Mouse (Mus musculus) brown adipose tissue, adult 24 weeks (tissue): Measurements from ENCODE around the gene Coro1b. TPM values are rescaled to one million over a fixed set of nuclear protein-coding genes. Genes with fewer than 3 reads are reported as not detected.

Source experiments
- H3K27ac ChIP-seq: fragments of 200-500 bp; replicated peaks from 2 replicates; pipeline ENCODE4 v1.5.1; 2012; ENCODE audit warnings: low read depth, mild to moderate bottlenecking, low read length
- H3K4me1 ChIP-seq: fragments of 200-500 bp; 2 replicates; pipeline ENCODE4 v1.6.1; 2012; ENCODE audit warnings: low read length, mixed read lengths; ENCODE audit not compliant: control insufficient read depth, insufficient read depth, insufficient read length
- H3K4me3 ChIP-seq: fragments of 200-500 bp; 2 replicates; pipeline ENCODE4 v1.5.1; 2012; ENCODE audit warnings: low read depth, mild to moderate bottlenecking, low read length, moderate library complexity; ENCODE audit not compliant: insufficient read depth
- polyA plus RNA-seq: library from polyadenylated mRNA; stranded (reverse); fragments of >200 nt; gene quantifications from 2 replicates; pipeline ENCODE4 v1.2.4, GENCODE M21; 2012; ENCODE audit not compliant: missing spikeins, insufficient read depth, insufficient read length

Gene Coro1b
- polyA plus RNA-seq, 1 experiment = 103 TPM

- Histone ChIP-seq H3K4me1 (peaks cover 17% of the 10 kb centered on the region), H3K27ac (no peak overlapping the region), H3K4me3 (no peak overlapping the region)
Measured at GRCm38 (mm10) chr19:4194021-4194724, 45.8 kb downstream of the Coro1b start.

- H3K4me3 ChIP-seq = no peak overlapping the region
- no peak overlapping the region for H3K27ac ChIP-seq
- peaks cover 17% of the 10 kb centered on the region for H3K4me1 ChIP-seq
Measured at GRCm38 (mm10) chr19:4194776-4195650, 46.6 kb downstream of the Coro1b start.

- no peak overlapping the region for H3K4me3 ChIP-seq
- no peak overlapping the region for H3K27ac ChIP-seq
- H3K4me1 ChIP-seq = peaks cover 24% of the 10 kb centered on the region
Measured at GRCm38 (mm10) chr19:4196048-4196447, 47.6 kb downstream of the Coro1b start.

- peaks cover 24% of the 10 kb centered on the region for H3K4me1 ChIP-seq
- no peak overlapping the region for H3K4me3 ChIP-seq
- no peak overlapping the region for H3K27ac ChIP-seq
Measured at GRCm38 (mm10) chr19:4196548-4196947, 48.1 kb downstream of the Coro1b start.

GRCm38 (mm10) chr19:4197180-4197579 is 48.8 kb downstream of the Coro1b start:
- Histone ChIP-seq H3K27ac (no peak overlapping the region), H3K4me1 (peaks cover 24% of the 10 kb centered on the region)

GRCm38 (mm10) chr19:4201291-4201909 is 53.0 kb downstream of the Coro1b start, which contains the start of gene Rad9a:
TSS of gene Rad9a (minus strand) at chr19:4201662.
- Histone ChIP-seq H3K4me3 (peak within 1 kb of the TSS; percentile 70), H3K27ac (peak within 1 kb of the TSS; percentile 58), H3K4me1 (peaks cover 10% of the 10 kb centered on the region)

More at GRCm38 (mm10) chr19:4197180-4197579, 48.8 kb downstream of the Coro1b start:
- no peak overlapping the region for H3K4me3 ChIP-seq

GRCm38 (mm10) chr19:4202149-4202548 is 53.7 kb downstream of the Coro1b start:
- Histone ChIP-seq H3K27ac (no peak overlapping the region), H3K4me3 (peak overlapping the region; percentile 70), H3K4me1 (peaks cover 7% of the 10 kb centered on the region; the same call in 1 of the 2 replicates)

GRCm38 (mm10) chr19:4203148-4203547 is 54.7 kb downstream of the Coro1b start:
- Histone ChIP-seq H3K4me1 (peaks cover 7% of the 10 kb centered on the region; the same call in 1 of the 2 replicates), H3K27ac (no peak overlapping the region), H3K4me3 (no peak overlapping the region)

Other genes with a start within 250 kb of the Coro1b start
- gene Tcirg1, start 241.5 kb upstream of the Coro1b start, polyA plus RNA-seq = 5.3 and 7.7 TPM in 2 replicates
- 1,010 and 1,143 TPM in 2 replicates for gene Ndufs8, start 235.8 kb upstream of the Coro1b start, polyA plus RNA-seq
- 1.8 and 2.2 TPM in 2 replicates for gene Aldh3b1, start 218.8 kb upstream of the Coro1b start, polyA plus RNA-seq
- 25.3 and 25.4 TPM in 2 replicates for gene Unc93b1, start 213.4 kb upstream of the Coro1b start, polyA plus RNA-seq
- gene Aldh3b3, start 190.0 kb upstream of the Coro1b start, polyA plus RNA-seq = not detected in 2 replicates
- 6.9 and 13.4 TPM in 2 replicates for gene Aldh3b2, start 176.3 kb upstream of the Coro1b start, polyA plus RNA-seq
- 33.3 and 40.6 TPM in 2 replicates for gene Acy3, start 162.0 kb upstream of the Coro1b start, polyA plus RNA-seq
- gene Tbx10, start 155.9 kb upstream of the Coro1b start, polyA plus RNA-seq = not detected in 2 replicates
- gene Nudt8, start 148.0 kb upstream of the Coro1b start, polyA plus RNA-seq = 24.5 and 49.5 TPM in 2 replicates
- not detected in 2 replicates for gene Gm49405, start 148.0 kb upstream of the Coro1b start, polyA plus RNA-seq
- gene Doc2g, start 145.3 kb upstream of the Coro1b start, polyA plus RNA-seq = 1.1 and 1.8 TPM in 2 replicates
- 1,127 and 1,213 TPM in 2 replicates for gene Ndufv1, start 135.8 kb upstream of the Coro1b start, polyA plus RNA-seq
- 362 and 451 TPM in 2 replicates for gene Gstp1, start 110.6 kb upstream of the Coro1b start, polyA plus RNA-seq
- gene Gstp2, start 102.6 kb upstream of the Coro1b start, polyA plus RNA-seq = 14.8 and 26.0 TPM in 2 replicates
- gene Gstp3, start 89.0 kb upstream of the Coro1b start, polyA plus RNA-seq = 2.3 and 4.2 TPM in 2 replicates
- gene Cabp2, start 67.0 kb upstream of the Coro1b start, polyA plus RNA-seq = not detected in 2 replicates
- 78.5 and 101 TPM in 2 replicates for gene Cdk2ap2, start 51.4 kb upstream of the Coro1b start, polyA plus RNA-seq
- gene Pitpnm1, start 48.6 kb upstream of the Coro1b start, polyA plus RNA-seq = 14.8 and 17.2 TPM in 2 replicates
- 62.7 and 65.2 TPM in 2 replicates for gene Aip, start 22.8 kb upstream of the Coro1b start, polyA plus RNA-seq
- gene Gpr152, start 8.8 kb upstream of the Coro1b start, polyA plus RNA-seq = not detected in 2 replicates
- gene Cabp4, start 4.6 kb upstream of the Coro1b start, polyA plus RNA-seq = not detected in 2 replicates
- gene Ptprcap, start 5.0 kb downstream of the Coro1b start, polyA plus RNA-seq = 1.3 and 3.3 TPM in 2 replicates
- gene Rps6kb2, start 14.7 kb downstream of the Coro1b start, polyA plus RNA-seq = 17.2 and 17.7 TPM in 2 replicates
- gene Carns1, start 26.9 kb downstream of the Coro1b start, polyA plus RNA-seq = 2.1 and 3.1 TPM in 2 replicates
- gene Tbc1d10c, start 42.7 kb downstream of the Coro1b start, polyA plus RNA-seq = 0.83 TPM in 1 of 2 replicates, not detected in the other
- gene Ppp1ca, start 43.4 kb downstream of the Coro1b start, polyA plus RNA-seq = 265 and 309 TPM in 2 replicates
- gene Rad9a, start 53.0 kb downstream of the Coro1b start, polyA plus RNA-seq = 4.4 and 7.6 TPM in 2 replicates
- not detected in 2 replicates for gene Clcf1, start 65.6 kb downstream of the Coro1b start, polyA plus RNA-seq
- gene AC109138.7, start 65.7 kb downstream of the Coro1b start, polyA plus RNA-seq = not detected in 2 replicates
- gene Pold4, start 83.3 kb downstream of the Coro1b start, polyA plus RNA-seq = 63.7 and 81.4 TPM in 2 replicates
- 3.3 and 4.8 TPM in 2 replicates for gene Ssh3, start 120.6 kb downstream of the Coro1b start, polyA plus RNA-seq
- gene Ankrd13d, start 134.5 kb downstream of the Coro1b start, polyA plus RNA-seq = 0.87 TPM in 1 of 2 replicates, not detected in the other
- 30.7 and 35.9 TPM in 2 replicates for gene Grk2, start 157.6 kb downstream of the Coro1b start, polyA plus RNA-seq
- gene Kdm2a, start 249.7 kb downstream of the Coro1b start, polyA plus RNA-seq = 18.9 and 20.6 TPM in 2 replicates